Mouse (Mus musculus): ENCODE measurements at regions not wholly inside any gene's neighbourhood (a gene's known extent, or its start where the extent isn't known, plus 50 kb on each side); places are given as distances from the start of the nearest gene placed in this dataset.

DNA sequence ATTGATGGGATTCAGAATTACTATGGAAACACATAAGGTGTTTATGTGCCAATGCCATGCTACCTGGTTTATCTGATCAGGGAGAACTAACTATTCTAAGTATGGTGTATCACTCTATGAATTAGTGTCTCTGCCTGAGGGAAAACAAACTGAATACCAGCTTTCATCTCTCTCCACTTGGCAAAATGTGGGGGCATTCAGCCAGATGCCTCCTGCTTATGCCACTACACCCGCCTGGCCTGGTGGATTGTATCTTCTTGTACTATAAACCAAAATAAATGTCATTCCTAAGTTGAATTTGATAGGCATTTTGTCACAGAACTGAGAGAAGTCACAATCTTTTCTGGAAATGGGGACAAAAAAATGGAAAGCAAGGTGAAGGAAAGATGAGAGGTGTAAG is 450.6 kb downstream of the Nuf2 start:
- TF ChIP-seq CTCF (IDR thresholded peaks at IDR 0.05; ENCODE audit: extremely low read depth, insufficient read depth, low read length) (no peak), POLR2A (IDR thresholded peaks at IDR 0.05; ENCODE audit: extremely low read depth, insufficient read depth, low read length) (no peak)

DNA sequence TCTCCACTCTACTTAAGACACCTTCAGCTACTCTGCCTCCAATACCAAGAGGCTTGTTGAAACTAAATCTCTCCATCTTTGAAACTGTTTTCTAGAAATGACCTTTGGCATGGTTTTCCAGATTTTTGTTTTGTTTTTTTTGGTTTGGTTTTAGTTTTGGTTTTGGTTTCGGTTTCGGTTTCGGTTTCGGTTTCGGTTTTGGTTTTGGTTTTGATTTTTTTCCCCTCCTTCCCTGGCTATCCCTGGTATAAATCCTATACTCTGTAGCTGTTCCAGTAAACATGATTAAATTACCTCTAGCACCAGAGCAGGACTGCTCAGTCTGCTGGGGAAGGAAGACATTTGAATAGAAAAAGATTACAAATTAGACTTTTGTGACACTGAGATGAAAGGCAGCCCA is 454.0 kb downstream of the Nuf2 start:
- TF ChIP-seq POLR2A (IDR thresholded peaks at IDR 0.05; ENCODE audit: extremely low read depth, insufficient read depth, low read length) (no peak), CTCF (IDR thresholded peaks at IDR 0.05; ENCODE audit: extremely low read depth, insufficient read depth, low read length) (no peak)
- Histone ChIP-seq H3K4me3 (ENCODE audit: insufficient read depth, low read length) (no peak overlapping the region), H3K27ac (ENCODE audit: insufficient read depth, low read length) (no peak overlapping the region), H3K4me1 (ENCODE audit: control insufficient read depth, insufficient read depth, low read length) (no peaks in the 10 kb centered on the region)

More for the DNA sequence above, 450.6 kb downstream of the Nuf2 start:
- Histone ChIP-seq H3K27ac (ENCODE audit: insufficient read depth, low read length) (no peak overlapping the region), H3K4me1 (ENCODE audit: control insufficient read depth, insufficient read depth, low read length) (no peaks in the 10 kb centered on the region), H3K4me3 (ENCODE audit: insufficient read depth, low read length) (no peak overlapping the region)

DNA sequence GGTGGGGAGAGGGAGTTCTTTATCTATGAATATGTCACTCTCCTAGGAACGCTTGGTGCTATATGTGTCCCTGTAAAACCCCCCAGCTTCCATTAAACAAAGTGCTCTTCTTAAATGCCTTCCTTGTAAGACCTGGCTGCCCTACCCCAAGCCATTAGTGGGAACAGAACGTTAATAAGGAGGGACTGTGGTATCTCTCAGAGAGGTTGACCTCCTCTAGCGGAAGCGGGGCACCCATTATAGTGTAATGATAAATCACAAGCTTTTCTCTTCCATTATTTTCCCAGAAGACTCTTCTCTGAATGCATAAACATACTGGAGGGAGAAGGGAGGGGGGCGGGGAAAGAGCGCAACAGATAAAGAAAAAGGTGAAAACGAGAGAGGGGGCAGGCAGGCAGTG is 455.3 kb downstream of the Nuf2 start:
- H3K4me3 ChIP-seq (ENCODE audit: insufficient read depth, low read length) = no peak overlapping the region
- TF ChIP-seq POLR2A (IDR thresholded peaks at IDR 0.05; ENCODE audit: extremely low read depth, insufficient read depth, low read length) (no peak), CTCF (IDR thresholded peaks at IDR 0.05; ENCODE audit: extremely low read depth, insufficient read depth, low read length) (no peak)
- no peak overlapping the region for H3K27ac ChIP-seq (ENCODE audit: insufficient read depth, low read length)
- no peaks in the 10 kb centered on the region for H3K4me1 ChIP-seq (ENCODE audit: control insufficient read depth, insufficient read depth, low read length)

- Histone ChIP-seq H3K4me1 (ENCODE audit: control insufficient read depth, insufficient read depth, low read length) (no peaks in the 10 kb centered on the region), H3K4me3 (ENCODE audit: insufficient read depth, low read length) (no peak overlapping the region), H3K27ac (ENCODE audit: insufficient read depth, low read length) (no peak overlapping the region)
- TF ChIP-seq CTCF (IDR thresholded peaks at IDR 0.05; ENCODE audit: extremely low read depth, insufficient read depth, low read length) (no peak), POLR2A (IDR thresholded peaks at IDR 0.05; ENCODE audit: extremely low read depth, insufficient read depth, low read length) (no peak)
These were observed 459.9 kb downstream of the Nuf2 start for GRCm38 (mm10) chr1:169071366-169071765.

- no peak for TF ChIP-seq CTCF (IDR thresholded peaks at IDR 0.05; ENCODE audit: extremely low read depth, insufficient read depth, low read length)
- no peak for TF ChIP-seq POLR2A (IDR thresholded peaks at IDR 0.05; ENCODE audit: extremely low read depth, insufficient read depth, low read length)
- Histone ChIP-seq H3K4me3 (ENCODE audit: insufficient read depth, low read length) (no peak overlapping the region), H3K4me1 (ENCODE audit: control insufficient read depth, insufficient read depth, low read length) (no peaks in the 10 kb centered on the region), H3K27ac (ENCODE audit: insufficient read depth, low read length) (no peak overlapping the region)
These were observed 461.6 kb downstream of the Nuf2 start for GRCm38 (mm10) chr1:169069647-169070046.

DNA sequence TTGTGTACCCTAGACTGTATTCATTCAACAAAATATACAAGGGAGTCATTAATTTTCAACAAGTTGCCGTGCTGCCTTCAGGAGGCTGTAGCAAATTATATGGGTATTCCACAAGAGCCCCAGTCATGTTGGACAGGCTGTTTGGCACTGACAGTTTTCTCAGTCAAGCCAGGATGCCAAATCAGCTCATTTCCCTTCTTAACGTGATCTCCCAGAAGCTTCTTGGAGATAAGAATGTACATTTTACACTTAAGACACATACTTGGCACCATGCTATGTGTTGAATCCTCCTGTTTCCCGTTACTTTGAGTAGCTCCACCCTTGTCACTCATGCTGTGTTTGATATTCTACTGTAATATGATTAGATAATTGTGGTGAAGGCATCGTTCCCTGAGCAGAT is 464.5 kb downstream of the Nuf2 start:
- Histone ChIP-seq H3K27ac (ENCODE audit: insufficient read depth, low read length) (no peak overlapping the region), H3K4me3 (ENCODE audit: insufficient read depth, low read length) (no peak overlapping the region), H3K4me1 (ENCODE audit: control insufficient read depth, insufficient read depth, low read length) (no peaks in the 10 kb centered on the region)
- TF ChIP-seq CTCF (IDR thresholded peaks at IDR 0.05; ENCODE audit: extremely low read depth, insufficient read depth, low read length) (no peak), POLR2A (IDR thresholded peaks at IDR 0.05; ENCODE audit: extremely low read depth, insufficient read depth, low read length) (no peak)

- H3K27ac ChIP-seq (ENCODE audit: insufficient read depth, low read length) = no peak overlapping the region
- no peaks in the 10 kb centered on the region; the same call in 1 of the 2 replicates for H3K4me1 ChIP-seq (ENCODE audit: control insufficient read depth, insufficient read depth, low read length)
- no peak for TF ChIP-seq POLR2A (IDR thresholded peaks at IDR 0.05; ENCODE audit: extremely low read depth, insufficient read depth, low read length)
- TF ChIP-seq CTCF (IDR thresholded peaks at IDR 0.05; ENCODE audit: extremely low read depth, insufficient read depth, low read length) = no peak
- no peak overlapping the region for H3K4me3 ChIP-seq (ENCODE audit: insufficient read depth, low read length)
These were observed 470.6 kb downstream of the Nuf2 start for GRCm38 (mm10) chr1:169060627-169061026.

GRCm38 (mm10) chr1:169060145-169060544 is 471.1 kb downstream of the Nuf2 start:
- Histone ChIP-seq H3K4me1 (ENCODE audit: control insufficient read depth, insufficient read depth, low read length) (no peaks in the 10 kb centered on the region; the same call in 1 of the 2 replicates), H3K27ac (ENCODE audit: insufficient read depth, low read length) (no peak overlapping the region), H3K4me3 (ENCODE audit: insufficient read depth, low read length) (no peak overlapping the region)
- TF ChIP-seq POLR2A (IDR thresholded peaks at IDR 0.05; ENCODE audit: extremely low read depth, insufficient read depth, low read length) (no peak), CTCF (IDR thresholded peaks at IDR 0.05; ENCODE audit: extremely low read depth, insufficient read depth, low read length) (no peak)

- no peak overlapping the region for H3K27ac ChIP-seq (ENCODE audit: insufficient read depth, low read length)
- TF ChIP-seq POLR2A (IDR thresholded peaks at IDR 0.05; ENCODE audit: extremely low read depth, insufficient read depth, low read length) (no peak), CTCF (IDR thresholded peaks at IDR 0.05; ENCODE audit: extremely low read depth, insufficient read depth, low read length) (no peak)
- no peaks in the 10 kb centered on the region for H3K4me1 ChIP-seq (ENCODE audit: control insufficient read depth, insufficient read depth, low read length)
- no peak overlapping the region for H3K4me3 ChIP-seq (ENCODE audit: insufficient read depth, low read length)
These were observed 479.4 kb downstream of the Nuf2 start for GRCm38 (mm10) chr1:169051863-169052257.

- TF ChIP-seq POLR2A (IDR thresholded peaks at IDR 0.05; ENCODE audit: extremely low read depth, insufficient read depth, low read length) (no peak), CTCF (IDR thresholded peaks at IDR 0.05; ENCODE audit: extremely low read depth, insufficient read depth, low read length) (no peak)
- Histone ChIP-seq H3K27ac (ENCODE audit: insufficient read depth, low read length) (no peak overlapping the region), H3K4me3 (ENCODE audit: insufficient read depth, low read length) (no peak overlapping the region), H3K4me1 (ENCODE audit: control insufficient read depth, insufficient read depth, low read length) (no peaks in the 10 kb centered on the region)
These were observed 480.0 kb downstream of the Nuf2 start for GRCm38 (mm10) chr1:169051085-169051862.
